Mouse (Mus musculus): ENCODE measurements at regions not wholly inside any gene's neighbourhood (a gene's known extent, or its start where the extent isn't known, plus 50 kb on each side); places are given as distances from the start of the nearest gene placed in this dataset.

GRCm38 (mm10) chr12:99063885-99064284 is 143.5 kb downstream of the Ttc8 start:
- TF ChIP-seq CTCF (IDR thresholded peaks at IDR 0.05; ENCODE audit: borderline replicate concordance, control insufficient read depth, extremely low read depth, insufficient read depth, low read length, poor library complexity) (no peak), POLR2A (IDR thresholded peaks at IDR 0.05; ENCODE audit: control insufficient read depth, extremely low read depth, insufficient read depth, low read length, poor library complexity) (no peak)

All from thymus, adult 2 months (tissue).